Mouse (Mus musculus): Measurements from ENCODE around the gene Gm49394. TPM values are rescaled to one million over a fixed set of nuclear protein-coding genes. Genes with fewer than 3 reads are reported as not detected.

Gm49394 gene
- total RNA-seq, 2 experiments from 2014 or later: not detected

DNA sequence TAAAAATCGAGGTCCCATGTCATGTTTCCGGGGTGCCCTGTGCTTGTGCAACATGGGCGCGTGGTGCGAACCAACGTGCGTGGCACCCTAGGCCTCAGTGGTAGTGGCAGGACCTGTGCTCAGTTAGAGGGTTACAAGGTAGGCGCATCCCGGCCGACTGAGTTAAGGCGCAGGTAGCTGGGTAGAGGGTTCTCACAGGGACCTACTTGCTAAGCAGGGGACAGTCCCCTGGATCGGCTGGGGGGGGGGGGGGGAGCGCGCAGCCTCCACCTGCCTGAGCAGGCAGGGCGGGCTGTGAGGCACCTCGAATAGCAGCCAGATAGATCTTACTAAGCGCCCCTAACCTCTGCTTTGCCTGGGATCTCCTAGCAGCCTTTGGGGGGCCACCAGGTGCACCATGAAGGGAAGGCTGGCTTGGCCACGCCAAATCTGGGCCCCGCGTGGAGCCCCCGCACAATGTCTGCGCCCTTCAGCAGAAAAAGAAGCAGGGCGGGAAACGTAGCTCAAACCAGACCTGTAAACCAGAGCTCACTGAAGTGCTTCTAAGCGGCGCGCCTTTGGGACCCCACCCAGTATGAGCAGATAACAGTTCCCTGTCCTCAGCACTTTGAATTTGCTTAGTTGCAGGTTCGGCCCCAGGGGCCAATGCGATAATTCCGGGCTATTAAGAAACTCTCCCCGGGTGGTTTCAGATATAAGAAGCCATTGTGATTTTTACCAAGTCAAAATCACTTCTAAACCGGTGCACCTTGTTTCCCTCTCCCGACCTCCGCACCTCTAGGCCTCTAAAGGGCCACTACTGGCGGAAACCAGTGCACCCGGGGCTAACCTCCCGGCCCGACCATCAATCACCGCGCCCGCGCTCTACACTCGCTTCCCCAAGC, 9.7 kb downstream of the Gm49394 start:
- DNase-seq (ENCODE audit: low spot score in 2 of 2): no peak
- intact Hi-C loops (cut with DNase I): no loop called here

DNA sequence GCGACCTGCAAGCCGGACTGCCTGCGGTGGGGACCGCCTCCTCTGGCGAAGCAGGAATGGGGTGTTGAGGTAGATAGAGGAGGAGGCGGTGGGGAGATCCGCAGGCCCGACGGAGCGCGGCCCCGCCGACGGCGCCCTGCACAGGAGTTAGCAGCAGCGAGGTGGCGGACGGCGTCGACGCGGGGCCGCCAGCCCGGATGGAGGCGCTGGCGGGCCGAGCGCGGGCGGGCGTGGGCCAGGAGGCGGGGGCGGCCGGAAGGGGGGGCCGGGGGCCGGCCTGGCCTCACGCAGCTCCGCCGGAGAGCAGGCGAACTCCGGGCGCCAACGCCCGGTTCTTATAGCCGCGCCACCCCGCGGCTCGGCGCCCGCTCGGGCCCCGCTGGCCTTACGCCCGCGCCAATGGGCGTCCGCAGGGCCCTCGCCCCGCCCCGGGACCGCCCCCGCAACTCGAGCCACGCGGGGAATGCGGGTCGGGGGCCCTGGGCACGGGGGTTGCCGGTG, 10.5 kb downstream of the Gm49394 start:
- intact Hi-C loops (cut with DNase I): no loop called here
- no peak for DNase-seq (ENCODE audit: low spot score in 2 of 2)

DNA sequence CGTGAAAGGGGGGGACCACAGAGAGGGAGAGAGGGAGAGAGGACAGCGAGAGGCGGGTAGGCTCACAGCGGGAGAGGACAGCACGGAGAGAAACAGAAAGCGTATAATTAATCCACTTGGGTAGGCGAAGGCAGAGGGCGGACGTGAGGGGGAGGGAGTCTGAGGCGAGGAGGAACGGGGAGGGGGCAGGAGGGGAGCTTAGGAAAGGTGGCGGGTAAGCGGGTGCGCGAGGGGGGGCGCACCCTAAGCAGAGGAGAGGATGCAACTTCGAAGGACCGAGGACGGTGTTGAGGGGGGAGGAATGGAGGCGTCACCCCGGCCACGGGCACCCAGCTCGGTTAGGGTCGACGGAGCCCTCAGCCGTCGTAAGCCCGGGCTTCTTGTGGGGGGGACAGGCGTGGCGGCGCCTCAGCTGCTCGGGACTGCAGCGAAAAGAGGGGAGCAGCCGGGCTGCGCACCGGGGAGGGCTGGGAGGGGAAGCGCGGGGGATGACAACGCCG, 11.0 kb downstream of the Gm49394 start:
- intact Hi-C loops (cut with DNase I): no loop called here
- DNase-seq (ENCODE audit: low spot score in 2 of 2): no peak

DNA sequence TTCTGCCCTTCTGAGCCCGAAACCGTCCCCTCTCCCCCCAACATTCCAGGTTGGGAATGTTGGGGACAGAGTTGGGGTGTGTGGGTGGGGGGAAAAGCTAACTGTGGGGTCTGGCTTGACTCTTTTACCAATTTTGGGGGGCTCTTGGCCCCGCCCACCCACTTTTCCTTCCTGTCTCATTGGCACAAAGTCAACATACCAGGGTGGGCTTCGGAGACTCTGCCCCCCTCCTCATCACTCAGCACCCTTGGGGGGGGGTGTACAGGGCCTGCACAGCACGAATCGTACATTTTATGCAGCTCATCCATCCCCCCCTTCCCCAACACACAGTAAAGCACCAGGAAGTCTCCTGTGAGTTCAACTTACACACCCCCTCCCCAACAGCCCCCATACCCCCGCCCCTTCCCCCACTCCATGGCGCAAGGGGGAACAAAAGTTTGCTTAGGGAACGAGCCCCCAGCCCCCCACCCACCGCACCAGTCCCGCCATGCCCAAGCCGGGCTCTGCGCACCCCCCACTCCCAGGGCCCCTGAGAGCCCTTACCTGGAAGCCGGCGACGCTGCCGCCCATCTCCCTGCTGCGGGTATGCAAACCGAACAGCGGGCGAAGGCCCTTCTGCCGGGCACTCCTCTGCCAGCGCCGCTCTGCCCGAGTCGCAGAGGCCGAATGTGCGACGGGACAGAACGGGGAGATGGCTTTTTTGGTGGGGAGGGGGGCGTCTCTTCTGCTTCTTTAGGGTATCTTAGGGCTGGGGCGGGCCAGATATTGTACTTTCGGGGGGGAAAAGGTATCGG, 11.7 kb downstream of the Gm49394 start:
- DNase-seq (ENCODE audit: low spot score in 2 of 2): no peak
- intact Hi-C loops (cut with DNase I): no loop called here

DNA sequence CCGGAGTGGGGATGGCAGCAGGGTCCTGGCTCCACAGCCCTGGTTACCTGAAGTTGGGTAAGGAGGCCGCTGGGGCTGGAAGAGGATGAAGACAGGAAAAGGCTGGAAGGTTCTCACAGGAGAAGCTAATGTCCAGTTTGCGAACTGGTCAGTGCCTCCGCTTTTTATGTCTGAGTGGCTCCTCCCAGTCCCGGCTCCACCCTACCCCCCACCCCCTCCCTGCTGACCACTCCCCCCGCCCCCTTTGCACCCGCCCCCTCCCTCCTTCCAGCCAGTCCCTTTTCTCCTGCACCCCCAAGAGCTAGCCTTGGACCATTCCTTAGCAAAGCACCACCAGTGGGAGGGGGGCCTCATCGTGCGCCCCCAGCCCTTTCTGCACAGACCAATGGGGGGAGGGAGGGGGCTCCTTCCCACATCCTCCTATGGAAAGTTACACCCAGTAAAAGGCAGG, 12.4 kb downstream of the Gm49394 start:
- no peak for DNase-seq (ENCODE audit: low spot score in 2 of 2)
- intact Hi-C loops (cut with DNase I): no loop called here

DNA sequence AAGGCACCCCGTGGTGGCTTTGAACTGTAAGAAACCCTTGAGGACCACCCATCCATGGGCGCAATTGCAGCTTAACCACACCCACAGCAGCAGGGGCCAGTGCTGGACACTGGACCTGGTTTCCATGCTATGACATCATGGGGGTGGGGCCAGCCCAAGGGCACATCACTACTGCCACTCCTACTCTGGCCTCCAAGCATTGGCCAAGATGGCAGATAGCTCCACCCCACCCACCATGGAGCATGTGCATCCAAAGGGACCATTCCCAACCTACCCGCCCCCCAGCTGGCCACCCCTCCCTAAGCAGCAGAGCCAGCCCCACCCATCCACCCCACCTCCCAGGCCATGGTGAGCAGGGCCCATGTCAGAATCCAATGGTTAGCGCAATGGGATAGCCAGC, 13.7 kb downstream of the Gm49394 start:
- DNase-seq (ENCODE audit: low spot score in 2 of 2): no peak
- intact Hi-C loops (cut with DNase I): no loop called here

DNA sequence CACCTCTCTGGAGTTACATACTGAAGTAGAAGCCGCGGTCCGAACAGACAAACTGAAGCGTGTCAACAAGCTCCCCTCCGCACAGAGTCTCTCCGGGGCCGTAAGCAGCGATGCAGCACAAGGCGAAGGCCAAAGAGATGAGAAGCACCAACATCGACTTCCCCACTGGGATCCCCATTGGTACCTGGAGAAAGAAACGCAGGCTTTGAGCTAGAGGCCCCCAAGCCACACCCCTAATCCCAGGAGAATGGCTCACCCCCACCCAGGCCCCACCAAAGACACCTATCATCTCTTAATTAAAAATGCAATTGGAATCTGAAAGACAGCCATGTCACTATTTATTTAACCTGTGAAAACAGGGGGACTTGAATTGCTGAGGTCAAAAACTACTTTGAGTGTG, 14.1 kb downstream of the Gm49394 start:
- no peak for DNase-seq (ENCODE audit: low spot score in 2 of 2)
- intact Hi-C loops (cut with DNase I): no loop called here

DNA sequence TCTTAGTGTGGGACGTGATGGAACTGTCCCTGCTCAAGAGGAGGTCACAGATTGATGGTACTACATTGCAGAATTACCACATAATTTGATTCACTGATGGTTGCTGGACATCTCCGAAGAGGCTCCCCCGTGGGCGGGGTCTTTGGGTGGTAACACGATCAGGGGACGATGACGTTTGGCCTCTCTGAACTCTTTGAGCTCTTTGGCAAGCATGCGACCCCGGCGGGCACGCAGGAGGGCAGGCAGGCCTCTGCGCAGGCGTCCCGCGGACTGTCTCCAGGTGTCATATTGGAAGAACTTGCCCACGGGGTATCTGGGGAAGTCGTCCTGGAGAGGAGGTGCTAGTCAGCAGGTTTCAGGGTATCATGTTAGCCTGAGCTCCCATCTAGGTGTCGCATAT, 16.0 kb downstream of the Gm49394 start:
- no peak for DNase-seq (ENCODE audit: low spot score in 2 of 2)
- intact Hi-C loops (cut with DNase I): no loop called here

DNA sequence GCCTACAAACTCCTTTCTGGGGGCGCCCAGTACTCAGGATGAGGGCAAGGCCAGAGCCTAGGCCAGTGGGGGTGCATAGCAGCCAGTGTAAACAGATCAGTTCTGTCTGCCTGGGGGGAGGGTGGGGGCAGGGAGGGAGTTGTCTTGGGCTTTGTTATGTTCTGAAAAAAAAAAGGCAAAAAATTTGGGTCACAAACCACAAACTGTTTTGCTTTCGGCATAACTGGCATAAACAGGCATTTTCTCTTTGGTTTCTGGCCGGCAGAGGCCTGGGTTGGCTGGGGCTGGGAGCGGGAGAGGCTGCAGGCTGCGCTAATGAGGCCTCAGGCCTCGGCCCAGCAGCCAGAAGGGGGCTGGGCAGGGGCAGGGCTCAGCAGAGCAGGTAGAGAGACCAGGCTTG, 23.1 kb downstream of the Gm49394 start:
- intact Hi-C loops (cut with DNase I): no loop called here
- no peak for DNase-seq (ENCODE audit: low spot score in 2 of 2)

DNA sequence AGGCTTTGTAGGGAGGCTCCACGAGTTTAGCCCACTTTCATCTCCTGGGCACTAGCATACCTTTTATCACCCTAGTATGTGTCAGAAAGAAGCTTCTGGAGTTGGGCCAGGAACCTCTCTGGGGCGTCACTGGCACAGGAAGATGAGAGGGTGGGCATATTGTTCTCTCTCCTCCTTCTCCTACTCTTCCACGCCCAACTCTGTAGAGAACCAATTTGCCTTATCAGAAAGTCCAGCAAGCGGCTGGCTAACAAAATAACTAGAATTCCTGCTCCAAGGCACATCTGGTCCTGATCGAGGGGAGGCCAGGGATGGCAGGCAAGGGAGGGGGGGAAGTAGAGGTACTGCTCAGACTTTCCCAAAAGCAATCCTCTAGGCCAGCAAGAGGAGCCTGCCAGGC, 24.7 kb downstream of the Gm49394 start:
- no peak for DNase-seq (ENCODE audit: low spot score in 2 of 2)
- intact Hi-C loops (cut with DNase I): no loop called here

DNA sequence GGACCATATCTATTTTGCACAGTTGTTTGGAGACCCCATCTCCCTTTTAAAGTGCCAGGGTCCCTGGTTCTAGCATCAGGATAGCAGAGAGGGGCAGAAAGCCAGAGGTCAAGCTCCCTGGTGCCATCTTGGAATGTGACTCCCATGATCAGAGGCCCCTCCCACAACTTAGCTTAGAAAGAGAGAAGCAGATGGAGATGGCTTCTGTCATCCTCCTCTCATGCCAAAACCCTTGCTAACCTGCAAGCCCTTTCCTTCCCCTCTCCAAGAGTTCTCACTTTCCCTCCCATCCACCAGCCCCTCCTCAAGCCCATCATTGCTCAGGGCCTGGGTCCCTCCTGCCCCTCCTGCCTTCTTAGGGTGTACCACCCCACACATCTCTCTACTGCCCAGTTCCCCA, 33.6 kb downstream of the Gm49394 start:
- intact Hi-C loops (cut with DNase I): no loop called here
- DNase-seq (ENCODE audit: low spot score in 2 of 2): no peak

DNA sequence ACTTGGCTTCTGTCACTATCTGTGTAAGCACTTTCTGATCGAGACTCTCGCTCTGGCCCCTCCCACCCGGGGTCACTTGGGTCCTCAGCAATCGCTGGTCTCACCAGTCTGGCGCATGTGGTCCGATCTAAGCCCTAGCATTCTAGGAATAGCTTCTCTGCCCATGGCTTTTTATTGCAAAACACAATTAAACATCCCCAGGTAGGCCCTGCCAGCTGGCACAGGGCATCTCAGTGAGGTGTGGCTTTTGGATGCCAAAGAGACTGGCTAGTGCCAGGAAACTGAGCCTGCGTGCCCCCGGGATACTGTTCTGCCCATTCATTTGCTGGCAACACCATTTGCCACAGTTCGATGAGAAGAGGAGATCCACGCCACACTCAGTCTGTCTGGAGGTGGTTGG, 39.1 kb downstream of the Gm49394 start:
- intact Hi-C loops (cut with DNase I): no loop called here
- no peak for DNase-seq (ENCODE audit: low spot score in 2 of 2)

DNA sequence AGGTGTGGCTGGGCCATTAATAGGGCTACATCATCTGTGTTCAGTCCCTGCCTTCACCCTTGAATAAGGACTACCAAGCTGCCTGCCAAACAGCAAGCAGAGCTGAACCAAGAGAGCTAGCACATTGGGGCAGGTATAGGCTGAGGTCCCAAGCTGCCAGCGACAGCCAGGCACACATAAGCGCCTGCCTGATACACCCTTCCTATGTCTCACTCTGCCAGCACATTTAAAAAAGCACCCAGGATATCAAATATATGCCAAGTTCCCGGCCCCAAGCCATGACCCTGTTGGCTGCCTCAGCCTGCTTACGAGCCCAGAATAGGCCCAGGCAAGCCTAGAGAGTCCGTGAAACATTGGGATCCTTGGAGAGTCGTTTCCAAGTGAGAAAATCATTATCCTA, 39.9 kb downstream of the Gm49394 start:
- no peak for DNase-seq (ENCODE audit: low spot score in 2 of 2)
- intact Hi-C loops (cut with DNase I): no loop called here

DNA sequence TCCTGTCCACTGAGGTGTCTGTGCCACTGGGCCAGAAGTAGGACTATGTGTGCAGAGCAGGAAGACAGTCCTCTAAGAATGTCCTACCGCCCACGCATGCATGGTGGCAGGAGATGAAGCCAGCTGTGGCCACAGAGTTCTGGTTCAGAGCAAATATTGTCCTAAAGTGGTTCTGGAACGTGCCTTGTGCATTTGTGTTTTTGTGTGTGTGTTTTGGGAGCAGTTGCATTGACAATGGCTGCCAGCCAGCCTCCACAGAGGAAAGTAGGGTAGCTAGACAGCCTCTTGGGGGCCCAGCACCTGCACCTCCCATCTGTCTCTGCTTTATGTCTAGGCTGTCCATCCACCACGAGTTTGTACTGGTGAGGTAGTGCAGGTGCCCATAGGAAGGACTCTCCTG, 47.6 kb downstream of the Gm49394 start:
- no peak for DNase-seq (ENCODE audit: low spot score in 2 of 2)
- intact Hi-C loops (cut with DNase I): no loop called here

DNA sequence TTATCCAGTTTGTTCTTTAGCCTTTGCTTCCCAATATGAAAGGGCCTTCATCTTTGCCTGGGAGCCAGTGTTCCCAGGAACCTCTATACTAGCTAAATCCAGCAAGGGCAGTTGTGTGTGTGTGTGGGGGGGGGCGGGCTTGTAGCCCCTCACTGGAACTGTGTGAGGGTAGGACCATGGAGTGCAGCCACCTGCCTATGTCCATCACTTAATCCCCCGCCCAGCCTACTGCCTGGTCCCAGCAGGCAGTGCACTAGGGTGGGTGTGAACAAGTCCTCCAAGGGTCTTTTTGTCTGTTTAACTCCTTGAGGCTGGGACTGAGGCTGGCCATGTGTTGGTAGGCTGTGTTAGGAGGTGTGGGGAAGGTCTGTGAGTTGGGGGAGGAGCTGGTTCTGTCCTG, 56.7 kb downstream of the Gm49394 start:
- no peak for DNase-seq (ENCODE audit: low spot score in 2 of 2)
- intact Hi-C loops (cut with DNase I): no loop called here

DNA sequence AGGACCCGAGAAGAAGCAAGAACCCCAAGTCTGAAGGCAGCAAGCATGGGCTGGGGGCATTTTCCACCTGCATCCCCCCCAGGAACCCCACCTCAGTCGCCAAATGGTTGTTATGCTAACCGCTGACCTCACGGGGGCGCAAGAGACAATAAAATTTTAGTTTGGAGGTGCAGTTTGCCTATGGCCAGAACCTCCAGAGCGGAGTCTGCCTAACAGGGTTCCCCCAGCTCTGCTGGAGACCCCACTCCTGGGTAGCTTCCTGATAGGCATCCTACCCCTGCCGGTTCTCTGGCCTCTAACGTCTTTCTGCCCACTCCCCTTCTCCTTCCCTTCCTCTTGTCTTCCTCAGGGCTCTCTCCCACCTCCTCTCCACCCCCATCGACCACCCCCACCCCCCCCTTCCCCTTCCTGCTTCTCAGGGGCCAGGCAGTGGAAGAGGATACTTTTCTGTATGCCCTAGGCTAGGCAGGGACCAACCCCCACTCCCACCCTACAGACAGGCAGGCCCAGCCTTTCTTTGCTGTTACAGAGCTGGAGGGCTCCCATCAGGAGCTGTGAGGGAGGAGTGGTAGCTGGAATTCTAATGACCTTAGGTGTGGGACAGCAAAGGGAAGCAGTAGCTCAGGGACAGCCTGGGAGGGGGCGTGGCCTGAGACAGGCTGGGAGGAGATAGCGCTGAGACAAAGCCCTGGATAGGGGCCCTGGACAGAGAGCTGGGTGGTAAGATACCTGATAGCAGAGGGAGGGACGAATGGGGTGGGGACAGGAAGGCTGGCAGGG, 58.9 kb downstream of the Gm49394 start:
- peak; percentile 29 to 30 for DNase-seq (ENCODE audit: low spot score in 2 of 2)
- intact Hi-C loops (cut with DNase I): loop anchor here (1.0 kb wide), 1 partner anchor 61 kb away; no protein-coding TSS in a partner anchor

DNA sequence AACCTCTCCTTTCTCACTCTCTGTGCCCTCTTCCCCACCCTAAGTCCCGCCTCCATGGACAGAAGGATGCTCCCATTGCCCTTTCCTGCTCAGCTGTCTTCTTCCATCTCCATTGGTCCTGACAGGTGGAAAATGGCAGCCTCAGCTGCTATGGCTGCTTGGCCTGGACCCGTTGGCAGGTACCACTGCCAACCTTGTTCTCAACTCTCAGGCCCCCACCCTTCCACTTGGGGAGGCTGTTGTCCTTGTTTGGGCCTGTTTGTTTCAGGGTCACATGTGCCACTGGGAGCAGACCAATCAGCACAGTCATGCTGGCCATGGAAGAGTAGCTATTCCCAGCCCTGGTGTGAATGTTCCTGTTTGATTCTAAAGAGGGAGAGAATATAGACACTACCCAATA, 68.8 kb downstream of the Gm49394 start:
- DNase-seq (ENCODE audit: low spot score in 2 of 2): no peak
- intact Hi-C loops (cut with DNase I): no loop called here
